Mouse (Mus musculus): ENCODE measurements around the gene Nav2. TPM values are rescaled to one million over a fixed set of nuclear protein-coding genes. Genes with fewer than 3 reads are reported as not detected.

Nav2 gene
- polyA plus RNA-seq, 1 experiment from 2014 or later = 28.1 TPM

- Histone ChIP-seq H3K4me2 (no peak overlapping the region), H3K9me3 (replicated peaks) (no peaks in the 10 kb centered on the region), H3K4me3 (no peak overlapping the region), H3K27ac (ENCODE audit: poor library complexity, severe bottlenecking) (no peak overlapping the region), H3K4me1 (replicated peaks) (peaks cover 7% of the 10 kb centered on the region), H3K9ac (no peak overlapping the region), H3K36me3 (peaks cover 68% of the 10 kb centered on the region), H3K27me3 (replicated peaks) (no peaks in the 10 kb centered on the region)
- no peak for ATAC-seq (ENCODE audit: insufficient number of reproducible peaks, low FRiP score)
- WGBS = 69% methylated on average over 4 of the region's 4 CpGs
Observed at GRCm38 (mm10) chr7:48876526-48876925, 32.0 kb upstream of the Nav2 start.

DNA sequence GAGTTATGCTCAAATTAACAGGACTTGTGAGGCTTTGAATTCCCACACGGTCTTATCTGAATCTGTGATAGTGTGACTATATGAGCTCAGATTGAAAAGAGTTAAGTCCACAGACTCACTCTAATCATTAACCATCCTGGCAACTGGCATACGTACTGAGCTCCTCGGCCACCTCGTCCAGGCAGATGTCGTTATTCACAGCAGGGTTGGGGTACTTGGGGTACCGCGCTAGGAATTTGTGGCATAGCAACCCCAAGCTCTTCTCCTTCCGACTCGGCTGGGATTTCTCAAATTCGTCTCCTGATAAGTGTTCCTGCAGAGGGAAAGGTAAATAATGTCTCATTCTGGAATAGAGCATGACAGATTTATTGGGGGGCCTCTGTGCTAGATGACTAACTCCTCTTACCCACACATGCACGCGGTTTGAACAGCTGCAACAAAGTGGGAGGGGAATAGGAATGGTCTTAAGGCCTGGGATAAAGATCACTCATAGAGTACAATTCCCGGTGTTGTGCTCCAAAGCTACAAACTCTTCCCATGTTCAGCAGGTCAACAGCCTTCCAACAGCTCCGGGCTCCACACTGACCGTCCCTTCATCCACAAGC lies 30.6 kb upstream of the Nav2 start:
- H3K9me3 ChIP-seq (replicated peaks) = no peaks in the 10 kb centered on the region
- H3K36me3 ChIP-seq = peaks cover 55% of the 10 kb centered on the region
- H3K4me1 ChIP-seq (replicated peaks) = peaks cover 11% of the 10 kb centered on the region
- no peak overlapping the region for H3K4me3 ChIP-seq
- ATAC-seq (ENCODE audit: insufficient number of reproducible peaks, low FRiP score) = no peak
- H3K4me2 ChIP-seq = no peak overlapping the region
- no peak overlapping the region for H3K9ac ChIP-seq
- H3K27ac ChIP-seq (ENCODE audit: poor library complexity, severe bottlenecking) = 0 out of 2 replicates have a peak overlapping the region, but pooled peaks have one; percentile 10
- WGBS = 87% methylated on average over 15 of the region's 15 CpGs
- H3K27me3 ChIP-seq (replicated peaks) = no peaks in the 10 kb centered on the region

DNA sequence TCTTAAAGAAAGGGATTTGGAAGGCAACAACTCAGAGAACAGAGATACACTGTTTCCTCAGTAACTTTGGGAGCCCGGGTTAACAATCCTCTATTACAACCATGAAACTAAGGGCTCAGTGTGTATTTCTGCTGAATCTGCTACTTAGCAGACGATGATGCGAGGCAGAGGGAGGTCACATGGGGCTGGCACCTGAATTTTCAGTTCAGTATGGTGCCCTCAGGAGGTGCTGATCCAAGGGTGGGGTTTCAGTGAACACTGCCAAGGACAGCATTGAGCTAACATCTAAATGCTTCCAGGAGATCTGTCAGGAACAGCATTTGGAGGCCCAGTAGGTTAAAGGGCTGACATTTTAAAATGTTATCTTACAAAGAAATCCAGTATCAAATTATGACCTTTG lies 28.9 kb upstream of the Nav2 start:
- H3K9ac ChIP-seq = peak overlapping the region; percentile 49
- H3K27me3 ChIP-seq (replicated peaks) = no peaks in the 10 kb centered on the region
- peak overlapping the region; percentile 37 for H3K4me3 ChIP-seq
- 74% methylated on average over 3 of the region's 3 CpGs for WGBS
- no peak for ATAC-seq (ENCODE audit: insufficient number of reproducible peaks, low FRiP score)
- no peaks in the 10 kb centered on the region for H3K9me3 ChIP-seq (replicated peaks)
- peaks cover 13% of the 10 kb centered on the region for H3K4me1 ChIP-seq (replicated peaks)
- H3K36me3 ChIP-seq = peaks cover 38% of the 10 kb centered on the region
- H3K4me2 ChIP-seq = peak overlapping the region; percentile 68
- H3K27ac ChIP-seq (ENCODE audit: poor library complexity, severe bottlenecking) = no peak overlapping the region

DNA sequence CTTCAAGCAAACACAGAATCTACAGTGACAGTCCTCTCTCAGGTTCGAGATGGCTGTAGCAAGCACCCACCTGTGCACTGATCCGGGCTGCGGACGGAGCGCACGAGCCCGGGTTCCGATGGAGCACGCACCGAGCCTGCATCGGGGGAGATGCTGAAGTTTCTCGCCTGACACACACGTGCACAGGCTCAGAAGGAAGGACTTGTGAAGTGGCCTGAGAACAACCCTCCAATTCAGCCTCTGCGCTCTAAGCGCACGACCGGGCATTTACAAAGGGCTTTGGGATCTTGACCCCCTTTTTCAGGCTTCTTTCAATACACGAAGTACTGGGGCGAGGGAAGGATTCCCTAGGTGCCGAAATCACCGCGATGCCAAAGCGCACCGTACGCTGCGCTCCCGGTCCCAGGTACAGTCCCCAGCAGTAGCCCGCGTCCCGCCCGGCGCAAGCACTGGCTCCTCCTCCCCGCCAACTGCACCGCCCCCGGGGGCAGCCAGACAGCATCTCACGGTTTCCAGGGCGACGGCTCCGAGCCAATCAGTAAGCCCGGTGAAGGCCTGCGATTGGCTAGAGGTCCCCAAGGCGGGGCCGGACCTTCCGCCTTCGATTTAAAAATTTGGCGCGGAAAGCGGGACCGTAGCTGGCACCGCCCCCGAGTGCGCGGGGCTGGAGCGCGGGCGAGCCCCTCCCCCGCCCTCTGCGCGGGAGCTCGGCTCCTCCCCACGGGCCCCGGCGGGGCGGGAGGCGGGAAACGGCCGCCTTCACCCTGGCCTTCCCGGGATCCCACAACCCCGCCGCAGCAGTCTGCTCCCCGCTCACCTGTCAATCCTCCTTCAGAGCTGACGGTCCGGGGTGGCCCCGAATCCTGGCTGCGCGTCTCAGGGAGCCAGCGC lies 27.7 kb upstream of the Nav2 start:
- H3K27me3 ChIP-seq (replicated peaks) = no peaks in the 10 kb centered on the region
- peak overlapping the region; percentile 94 for H3K4me3 ChIP-seq
- ATAC-seq (ENCODE audit: insufficient number of reproducible peaks, low FRiP score) = peak; percentile 99
- H3K36me3 ChIP-seq = peaks cover 25% of the 10 kb centered on the region
- H3K9ac ChIP-seq = peak overlapping the region; percentile 94
- peaks cover 16% of the 10 kb centered on the region for H3K4me1 ChIP-seq (replicated peaks)
- no peaks in the 10 kb centered on the region for H3K9me3 ChIP-seq (replicated peaks)
- peak overlapping the region; percentile 89 for H3K4me2 ChIP-seq
- under 1% methylated on average over 76 of the region's 77 CpGs for WGBS
- H3K27ac ChIP-seq (ENCODE audit: poor library complexity, severe bottlenecking) = peak overlapping the region; percentile 90

GRCm38 (mm10) chr7:48881486-48881885 lies 27.0 kb upstream of the Nav2 start, which contains the start of gene E2f8:
Gene E2f8, minus strand, starts transcription at chr7:48881596.
- H3K4me1 ChIP-seq (replicated peaks) = peaks cover 16% of the 10 kb centered on the region
- H3K27ac ChIP-seq (ENCODE audit: poor library complexity, severe bottlenecking) = peak within 1 kb of the TSS; percentile 90
- peak within 1 kb of the TSS; percentile 94 for H3K9ac ChIP-seq
- no peaks in the 10 kb centered on the region for H3K9me3 ChIP-seq (replicated peaks)
- under 1% methylated on average over 38 of the region's 41 CpGs for WGBS
- peak; percentile 86 for ATAC-seq (ENCODE audit: insufficient number of reproducible peaks, low FRiP score)
- no peaks in the 10 kb centered on the region for H3K27me3 ChIP-seq (replicated peaks)
- H3K4me3 ChIP-seq = peak within 1 kb of the TSS; percentile 94
- H3K36me3 ChIP-seq = peaks cover 19% of the 10 kb centered on the region
- peak within 1 kb of the TSS; percentile 89 for H3K4me2 ChIP-seq

DNA sequence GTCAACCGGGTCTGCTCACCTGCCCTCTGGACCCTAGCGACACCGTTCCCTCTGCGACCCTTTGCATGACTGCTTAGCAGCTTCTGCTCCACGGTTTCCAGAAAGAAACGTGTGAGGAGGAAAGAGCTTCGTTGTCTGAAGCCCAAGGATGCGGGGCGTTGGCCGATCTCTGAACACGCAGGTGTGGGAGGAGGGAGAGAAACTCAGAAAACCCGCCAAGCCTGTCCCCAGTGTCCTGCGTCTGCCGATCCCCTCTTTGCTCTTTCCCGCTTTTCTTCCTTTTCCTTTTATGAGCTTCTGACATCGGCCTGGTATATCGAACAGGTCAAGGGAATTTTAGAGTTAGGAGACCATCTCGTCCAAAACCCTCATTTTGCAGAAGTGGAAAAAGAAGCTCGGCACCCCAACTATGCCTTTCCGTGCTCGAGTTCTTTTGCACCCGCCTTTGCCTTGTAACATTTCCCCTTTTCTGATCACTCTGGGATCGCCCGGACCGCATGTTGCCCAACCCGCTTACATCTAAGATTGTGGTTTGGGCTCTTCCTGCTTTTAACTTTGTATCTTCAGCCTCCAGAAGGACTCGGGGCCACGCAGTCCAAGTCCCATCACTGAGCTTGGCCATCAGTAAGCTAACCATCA lies 26.4 kb upstream of the Nav2 start:
- ATAC-seq (ENCODE audit: insufficient number of reproducible peaks, low FRiP score) = no peak
- peaks cover 16% of the 10 kb centered on the region for H3K4me1 ChIP-seq (replicated peaks)
- H3K9me3 ChIP-seq (replicated peaks) = no peaks in the 10 kb centered on the region
- 2% methylated on average over 28 of the region's 28 CpGs for WGBS
- H3K4me3 ChIP-seq = peak overlapping the region; percentile 94
- peaks cover 14% of the 10 kb centered on the region for H3K36me3 ChIP-seq
- H3K4me2 ChIP-seq = peak overlapping the region; percentile 89
- no peak overlapping the region for H3K27ac ChIP-seq (ENCODE audit: poor library complexity, severe bottlenecking)
- H3K27me3 ChIP-seq (replicated peaks) = no peaks in the 10 kb centered on the region
- H3K9ac ChIP-seq = peak overlapping the region; percentile 72

DNA sequence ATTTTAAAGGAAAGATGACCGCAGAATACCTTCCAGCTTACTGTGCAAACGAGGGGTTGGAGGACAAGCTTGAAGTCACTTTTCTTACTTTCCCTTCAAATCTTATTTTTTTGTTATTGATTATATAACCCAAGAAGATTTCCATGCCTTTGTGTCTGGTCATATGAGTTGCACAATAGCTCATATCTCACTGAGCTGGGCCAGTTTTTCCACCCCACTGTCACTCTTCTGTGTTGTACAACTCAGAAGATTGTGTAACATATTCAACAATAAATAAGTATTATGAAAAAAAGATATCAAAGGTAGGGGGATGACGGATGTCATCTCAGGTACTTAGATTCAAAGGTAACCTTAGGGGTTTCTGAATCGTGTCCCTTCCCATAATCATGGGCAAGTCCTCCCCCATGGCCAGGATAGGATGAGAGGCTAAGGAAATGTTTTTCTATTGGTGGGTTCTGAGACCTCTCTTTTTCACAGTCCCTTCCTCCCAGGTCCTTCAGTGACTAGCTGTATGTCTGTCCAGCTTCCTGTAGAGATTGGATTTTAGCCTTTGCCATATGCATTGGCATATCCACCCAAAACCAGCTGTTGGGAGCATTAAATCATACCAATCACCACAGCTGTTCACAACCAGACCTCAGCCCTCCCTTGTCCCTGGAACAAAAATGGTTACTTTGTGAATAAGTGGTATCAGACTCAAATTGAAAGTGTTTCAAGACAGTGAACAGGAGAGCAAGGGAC lies 24.8 kb upstream of the Nav2 start:
- ATAC-seq (ENCODE audit: insufficient number of reproducible peaks, low FRiP score) = no peak
- Histone ChIP-seq H3K4me3 (no peak overlapping the region), H3K36me3 (no peaks in the 10 kb centered on the region), H3K27ac (ENCODE audit: poor library complexity, severe bottlenecking) (no peak overlapping the region), H3K4me2 (no peak overlapping the region), H3K9me3 (replicated peaks) (no peaks in the 10 kb centered on the region), H3K27me3 (replicated peaks) (no peaks in the 10 kb centered on the region), H3K4me1 (replicated peaks) (peaks cover 29% of the 10 kb centered on the region), H3K9ac (no peak overlapping the region)
- 79% methylated on average over 4 of the region's 4 CpGs for WGBS

- ATAC-seq (ENCODE audit: insufficient number of reproducible peaks, low FRiP score) = no peak
- Histone ChIP-seq H3K4me3 (no peak overlapping the region), H3K9me3 (replicated peaks) (no peaks in the 10 kb centered on the region), H3K27me3 (replicated peaks) (no peaks in the 10 kb centered on the region), H3K9ac (no peak overlapping the region), H3K27ac (ENCODE audit: poor library complexity, severe bottlenecking) (no peak overlapping the region), H3K4me1 (replicated peaks) (peaks cover 28% of the 10 kb centered on the region), H3K36me3 (no peaks in the 10 kb centered on the region), H3K4me2 (no peak overlapping the region)
- 48% methylated on average over 5 of the region's 5 CpGs for WGBS
Observed at GRCm38 (mm10) chr7:48884266-48884611, 24.3 kb upstream of the Nav2 start.

GRCm38 (mm10) chr7:48887973-48888372 lies 20.5 kb upstream of the Nav2 start:
- no peak for ATAC-seq (ENCODE audit: insufficient number of reproducible peaks, low FRiP score)
- Histone ChIP-seq H3K4me3 (no peak overlapping the region), H3K27me3 (replicated peaks) (no peaks in the 10 kb centered on the region), H3K4me2 (no peak overlapping the region), H3K4me1 (replicated peaks) (peaks cover 28% of the 10 kb centered on the region), H3K36me3 (no peaks in the 10 kb centered on the region), H3K9ac (no peak overlapping the region; the same call in 1 of the 2 replicates), H3K27ac (ENCODE audit: poor library complexity, severe bottlenecking) (no peak overlapping the region), H3K9me3 (replicated peaks) (no peaks in the 10 kb centered on the region)
- WGBS = 25% methylated on average over 8 of the region's 8 CpGs

DNA sequence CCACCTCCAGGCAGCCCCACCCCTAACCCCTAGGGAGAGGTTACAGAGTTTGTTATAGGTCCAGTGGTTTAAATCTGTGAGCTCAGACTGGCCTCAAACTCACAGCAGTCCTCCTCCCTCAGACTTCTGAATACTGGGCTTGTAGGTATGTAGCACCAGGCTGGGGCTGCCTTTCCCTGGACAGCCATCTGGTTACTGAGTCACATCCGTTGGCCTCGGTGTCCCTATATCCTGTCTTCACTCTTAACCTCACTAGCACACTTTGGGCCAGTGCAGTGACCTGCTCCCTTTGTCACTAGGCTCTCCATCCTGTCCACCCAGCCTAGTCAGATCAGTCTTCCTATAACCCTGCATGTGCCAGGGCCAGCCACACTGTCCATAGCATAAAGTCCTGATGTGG lies 19.8 kb upstream of the Nav2 start:
- Histone ChIP-seq H3K27me3 (replicated peaks) (no peaks in the 10 kb centered on the region), H3K4me1 (replicated peaks) (peaks cover 28% of the 10 kb centered on the region), H3K36me3 (no peaks in the 10 kb centered on the region), H3K9me3 (replicated peaks) (no peaks in the 10 kb centered on the region), H3K4me3 (no peak overlapping the region), H3K9ac (no peak overlapping the region), H3K27ac (ENCODE audit: poor library complexity, severe bottlenecking) (no peak overlapping the region), H3K4me2 (no peak overlapping the region)
- ATAC-seq (ENCODE audit: insufficient number of reproducible peaks, low FRiP score) = no peak; the same call in 1 of the 2 replicates
- 47% methylated on average over 2 of the region's 2 CpGs for WGBS

GRCm38 (mm10) chr7:48891029-48891428 lies 17.5 kb upstream of the Nav2 start:
- Histone ChIP-seq H3K9ac (no peak overlapping the region), H3K4me2 (no peak overlapping the region), H3K4me1 (replicated peaks) (peaks cover 41% of the 10 kb centered on the region), H3K9me3 (replicated peaks) (no peaks in the 10 kb centered on the region), H3K4me3 (no peak overlapping the region), H3K36me3 (no peaks in the 10 kb centered on the region), H3K27me3 (replicated peaks) (no peaks in the 10 kb centered on the region), H3K27ac (ENCODE audit: poor library complexity, severe bottlenecking) (no peak overlapping the region)
- no peak for ATAC-seq (ENCODE audit: insufficient number of reproducible peaks, low FRiP score)
- WGBS = 77% methylated on average over 5 of the region's 5 CpGs
